Mouse (Mus musculus): ENCODE measurements at regions not wholly inside any gene's neighbourhood (a gene's known extent, or its start where the extent isn't known, plus 50 kb on each side); places are given as distances from the start of the nearest gene placed in this dataset.

- TF ChIP-seq POLR2A (IDR thresholded peaks at IDR 0.05; ENCODE audit: low read depth, low read length) (no peak), CTCF (IDR thresholded peaks at IDR 0.05; ENCODE audit: extremely low read depth, insufficient read depth, insufficient read length, insufficient replicate concordance) (no peak)
These were observed 348.7 kb downstream of the Mroh4 start for GRCm38 (mm10) chr15:74287492-74287891.

Data from spleen, adult 2 months (tissue).